Mouse (Mus musculus) E14TG2a.4 (cell line): ENCODE measurements around the gene Fzd7.

Experiments used
- CTCF ChIP-seq: conservative IDR thresholded peaks from 2 replicates; pipeline ENCODE4 v1.5.1; 2014; ENCODE audit warnings: low read length
- POU5F1 ChIP-seq: IDR thresholded peaks from 2 replicates; pipeline ENCODE4 v1.6.1; 2014; ENCODE audit warnings: low read length, borderline replicate concordance

GRCm38 (mm10) chr1:59435270-59435669 lies 47.0 kb upstream of the Fzd7 start:
- TF ChIP-seq CTCF (no peak), POU5F1 (no peak)
